Mouse (Mus musculus) lung, postnatal 0 days (tissue): ENCODE results near the gene Nup93. TPM values are rescaled to one million over a fixed set of nuclear protein-coding genes. Genes with fewer than 3 reads are reported as not detected.

Source experiments
- ATAC-seq: fragments of 200-750 bp; cut with Nextera tagmentation; 2 replicates; pipeline ENCODE4 v1.8.0; 2017; ENCODE audit warnings: moderate library complexity
- DNase-seq: peaks from one replicate; pipeline ENCODE4 v3.0.0-alpha.2; 2016; ENCODE audit warnings: low spot score
- H3K27ac ChIP-seq: fragments of 300-500 bp; sonication (generic); 2 replicates; pipeline ENCODE4 v1.5.1; 2014; ENCODE audit warnings: antibody characterized with exemption, mild to moderate bottlenecking, low read length, mixed read lengths
- H3K27me3 ChIP-seq: fragments of 300-500 bp; sonication (generic); replicated peaks from 2 replicates; pipeline ENCODE4 v1.6.1; 2014; ENCODE audit warnings: low read length, mixed read lengths; ENCODE audit not compliant: insufficient read depth
- H3K36me3 ChIP-seq: fragments of 300-500 bp; sonication (generic); 2 replicates; pipeline ENCODE4 v1.6.1; 2014; ENCODE audit warnings: low read length, mixed read lengths; ENCODE audit not compliant: insufficient read depth
- H3K4me1 ChIP-seq: fragments of 300-500 bp; sonication (generic); 2 replicates; pipeline ENCODE4 v1.6.1; 2014; ENCODE audit warnings: antibody characterized with exemption, low read depth, low read length, mixed read lengths; ENCODE audit not compliant: insufficient read depth
- H3K4me2 ChIP-seq: fragments of 300-500 bp; sonication (generic); replicated peaks from 2 replicates; pipeline ENCODE4 v1.6.1; 2014; ENCODE audit warnings: low read depth, mild to moderate bottlenecking, low read length, moderate library complexity, mixed read lengths
- H3K4me3 ChIP-seq: fragments of 300-500 bp; sonication (generic); 2 replicates; pipeline ENCODE4 v1.5.1; 2014; ENCODE audit warnings: low read depth, low read length
- H3K9ac ChIP-seq: fragments of 300-500 bp; sonication (generic); replicated peaks from 2 replicates; pipeline ENCODE4 v1.6.1; 2014; ENCODE audit warnings: low read depth, mild to moderate bottlenecking
- H3K9me3 ChIP-seq: fragments of 300-500 bp; sonication (generic); 2 replicates; pipeline ENCODE4 v1.6.1; 2016; ENCODE audit warnings: low read length, mixed read lengths
- CTCF ChIP-seq: IDR thresholded peaks from 2 replicates; pipeline ENCODE4 v1.5.1; 2016; ENCODE audit warnings: antibody characterized with exemption, mild to moderate bottlenecking
- EP300 ChIP-seq: IDR thresholded peaks from 2 replicates; pipeline ENCODE4 v1.6.1; 2016; ENCODE audit warnings: antibody characterized with exemption, mild to moderate bottlenecking, control low read depth
- WGBS: fragments of 180-500 bp; shearing (Covaris S2); extraction: QIAGEN DNeasy Blood & Tissue Kit; methylation state at CpG from one replicate; pipeline ENCODE4 v1.1.7; 2014; 5-methylcytosine and 5-hydroxymethylcytosine counted together
- polyA plus RNA-seq: library from polyadenylated mRNA; unstranded; fragments of >200 nt; fragmentation: Nextera tagmentation; extraction: Ambion mirVana; gene quantifications from 2 replicates; pipeline ENCODE4 v1.2.1, GENCODE M21; 2015

The Nup93 gene
- polyA plus RNA-seq, 1 experiment from 2014 or later, result 26.7 TPM

DNA sequence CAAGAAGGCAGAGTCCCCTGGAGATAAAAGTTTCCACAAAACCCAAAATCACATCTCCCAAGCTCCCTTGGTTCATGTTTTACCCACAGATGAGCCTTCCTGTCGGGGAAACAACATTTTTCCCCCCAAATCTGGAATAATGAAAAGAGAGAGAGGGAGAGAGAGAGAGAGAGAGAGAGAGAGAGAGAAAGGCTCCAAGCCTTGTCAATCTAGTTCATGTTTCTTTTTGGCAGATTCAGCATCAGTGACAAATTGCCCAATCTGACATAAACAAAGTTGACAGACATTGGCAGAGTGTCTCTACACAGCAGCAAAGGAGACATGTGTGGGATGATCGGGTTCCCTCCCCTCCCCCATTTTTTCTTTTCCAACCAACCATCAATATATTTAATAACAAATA lies 6.9 kb upstream of the Nup93 start:
- H3K4me2 ChIP-seq, result no peak overlapping the region
- no peak for TF ChIP-seq EP300
- no peak for TF ChIP-seq CTCF

DNA sequence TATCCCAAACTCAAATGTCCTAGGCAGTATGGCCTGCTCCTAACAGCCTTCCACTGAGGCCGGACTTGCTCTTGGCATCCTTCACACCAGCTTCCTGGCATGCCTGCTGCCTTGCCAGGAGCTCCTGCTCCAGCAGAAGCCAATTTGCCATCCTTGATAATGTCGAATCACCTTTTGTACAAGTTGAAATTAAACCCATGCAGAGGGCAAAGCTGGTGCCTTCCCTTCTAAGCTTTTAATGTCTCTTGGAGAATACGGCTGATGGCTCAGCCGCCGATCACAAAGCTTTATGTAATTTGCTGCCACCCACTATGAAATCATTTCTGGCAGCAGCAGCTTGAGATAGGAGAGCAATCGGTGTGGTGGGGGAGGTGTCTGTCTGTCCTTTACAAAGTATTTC lies 4.7 kb upstream of the Nup93 start:
- TF ChIP-seq CTCF (no peak), EP300 (no peak)
- Histone ChIP-seq H3K36me3 (no peaks in the 10 kb centered on the region), H3K27ac (no peak overlapping the region), H3K4me1 (0 out of 2 replicates have a peak, but pooled peaks cover 4% of the 10 kb centered on the region), H3K27me3 (no peaks in the 10 kb centered on the region), H3K4me3 (no peak overlapping the region), H3K9ac (no peak overlapping the region), H3K9me3 (no peaks in the 10 kb centered on the region), H3K4me2 (no peak overlapping the region)
- ATAC-seq (no peak), DNase-seq (no peak)
- WGBS, result 66% methylated on average over 6 of the region's 6 CpGs

More for the DNA sequence above, 6.9 kb upstream of the Nup93 start:
- H3K9ac ChIP-seq, result no peak overlapping the region
- H3K9me3 ChIP-seq, result no peaks in the 10 kb centered on the region
- no peak overlapping the region for H3K4me3 ChIP-seq
- H3K27ac ChIP-seq, result no peak overlapping the region
- H3K36me3 ChIP-seq, result no peaks in the 10 kb centered on the region
- H3K4me1 ChIP-seq, result no peaks in the 10 kb centered on the region
- DNase-seq (no peak), ATAC-seq (no peak)
- WGBS, result 50% methylated on average over 2 of the region's 2 CpGs
- H3K27me3 ChIP-seq, result no peaks in the 10 kb centered on the region

DNA sequence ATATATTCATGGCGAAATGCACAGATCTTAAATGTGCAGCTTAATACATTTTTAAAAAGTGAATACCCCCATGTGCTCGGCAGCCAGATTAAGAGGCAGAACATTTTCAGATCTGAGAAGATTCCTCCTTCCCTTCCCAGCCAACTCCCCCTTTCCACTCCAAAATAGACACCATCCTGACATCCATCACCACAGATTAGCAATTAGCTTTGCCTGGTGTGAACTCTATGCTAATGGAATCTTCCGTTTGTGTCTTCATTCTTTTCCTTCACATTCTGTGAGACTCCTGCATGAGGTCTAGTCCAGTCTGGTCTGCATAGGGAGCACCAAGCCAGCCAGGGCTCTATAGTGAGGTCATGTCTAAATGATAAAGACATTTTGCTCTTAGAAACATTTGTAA lies 4.1 kb upstream of the Nup93 start:
- Histone ChIP-seq H3K4me1 (0 out of 2 replicates have a peak, but pooled peaks cover 7% of the 10 kb centered on the region), H3K36me3 (no peaks in the 10 kb centered on the region), H3K9ac (no peak overlapping the region), H3K27me3 (no peaks in the 10 kb centered on the region), H3K9me3 (no peaks in the 10 kb centered on the region), H3K4me3 (no peak overlapping the region), H3K4me2 (no peak overlapping the region), H3K27ac (no peak overlapping the region)
- TF ChIP-seq EP300 (no peak), CTCF (no peak)
- ATAC-seq, result no peak
- 71% methylated on average over 3 of the region's 3 CpGs for WGBS
- DNase-seq, result no peak

DNA sequence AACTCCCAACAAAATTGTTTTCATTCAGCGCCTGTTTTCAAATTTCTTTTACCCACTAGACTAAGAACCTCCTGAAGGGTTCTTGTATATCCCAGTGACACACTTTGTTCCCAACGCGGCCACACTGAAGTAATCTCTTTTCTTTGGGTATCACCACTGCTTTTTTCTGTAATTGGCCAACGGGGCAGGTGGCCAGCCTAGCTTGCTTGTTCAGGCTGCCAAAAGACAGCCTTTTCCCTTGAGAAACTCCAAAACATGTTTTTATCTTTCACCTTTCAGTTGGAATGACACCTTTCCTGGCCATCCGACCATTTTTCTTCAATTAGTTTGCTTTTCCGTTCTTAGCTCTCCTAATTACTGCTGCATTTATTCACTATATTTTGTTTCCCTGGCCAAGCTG lies 545 bp upstream of the Nup93 start:
- TF ChIP-seq CTCF, result no peak
- TF ChIP-seq EP300, result no peak
- H3K9ac ChIP-seq, result no peak overlapping the region
- H3K27ac ChIP-seq, result peak overlapping the region; percentile 34

DNA sequence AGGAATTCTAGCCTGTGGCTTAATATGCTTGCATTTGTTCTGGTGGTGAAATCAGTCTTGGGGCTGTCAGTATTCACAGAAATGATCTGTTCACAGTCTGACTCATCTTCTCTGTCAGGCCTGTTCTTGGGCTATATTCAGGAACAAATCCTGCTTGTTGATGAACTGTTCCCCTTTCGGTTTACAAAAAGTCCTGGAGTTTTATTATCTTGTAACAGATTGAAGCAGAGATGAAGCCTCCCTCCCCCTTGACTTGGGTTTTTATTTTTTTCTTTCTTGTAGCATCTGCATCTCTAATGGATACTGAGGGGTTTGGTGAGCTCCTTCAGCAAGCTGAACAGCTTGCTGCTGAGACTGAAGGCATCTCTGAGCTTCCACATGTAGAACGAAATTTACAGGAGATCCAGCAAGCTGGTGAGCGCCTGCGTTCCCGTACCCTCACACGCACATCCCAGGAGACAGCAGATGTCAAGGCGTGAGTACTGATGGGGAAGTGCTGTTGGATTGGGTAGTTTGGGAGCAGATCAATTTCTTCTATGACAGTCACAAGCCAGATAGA lies 13.1 kb downstream of the Nup93 start:
- TF ChIP-seq EP300 (no peak), CTCF (no peak)
- Histone ChIP-seq H3K4me3 (no peak overlapping the region), H3K27ac (no peak overlapping the region), H3K9ac (no peak overlapping the region), H3K4me2 (no peak overlapping the region), H3K9me3 (no peaks in the 10 kb centered on the region), H3K4me1 (no peaks in the 10 kb centered on the region), H3K36me3 (no peaks in the 10 kb centered on the region), H3K27me3 (no peaks in the 10 kb centered on the region)
- DNase-seq (no peak), ATAC-seq (no peak)
- 88% methylated on average over 7 of the region's 7 CpGs for WGBS

More for the DNA sequence above, 545 bp upstream of the Nup93 start:
- no peaks in the 10 kb centered on the region for H3K36me3 ChIP-seq
- H3K4me3 ChIP-seq, result no peak overlapping the region
- ATAC-seq (no peak), DNase-seq (no peak)
- WGBS, result 49% methylated on average over 6 of the region's 6 CpGs
- 0 out of 2 replicates have a peak, but pooled peaks cover 8% of the 10 kb centered on the region for H3K4me1 ChIP-seq
- H3K4me2 ChIP-seq, result peak overlapping the region; percentile 83
- no peaks in the 10 kb centered on the region for H3K27me3 ChIP-seq
- H3K9me3 ChIP-seq, result no peaks in the 10 kb centered on the region

DNA sequence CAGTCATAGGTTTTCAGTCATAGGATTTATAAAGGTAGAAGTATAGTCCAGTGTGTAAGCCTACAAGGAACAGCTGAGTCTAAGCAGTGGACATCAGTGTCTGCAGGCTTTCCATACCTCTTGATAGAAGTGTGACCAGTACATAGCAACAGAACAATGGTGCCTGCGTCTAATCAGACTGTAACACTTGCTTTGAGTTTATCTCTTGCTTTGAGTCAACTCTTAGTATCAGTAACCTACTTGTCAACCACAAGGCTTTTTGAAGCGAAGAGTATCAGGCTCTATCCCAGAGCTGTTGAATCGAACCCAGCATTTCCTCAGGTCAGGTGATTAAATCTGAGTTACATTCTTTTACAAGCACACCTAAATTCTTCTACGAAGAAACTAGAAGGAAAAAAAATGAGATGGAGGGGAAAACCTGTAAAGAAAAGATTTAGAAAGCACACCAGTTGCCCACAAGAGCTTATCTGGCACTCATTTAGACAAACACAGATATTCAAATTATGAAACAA lies 25.9 kb downstream of the Nup93 start:
- Histone ChIP-seq H3K4me3 (no peak overlapping the region), H3K4me2 (no peak overlapping the region), H3K9ac (no peak overlapping the region), H3K27ac (no peak overlapping the region), H3K4me1 (no peaks in the 10 kb centered on the region), H3K9me3 (no peaks in the 10 kb centered on the region), H3K27me3 (no peaks in the 10 kb centered on the region), H3K36me3 (no peaks in the 10 kb centered on the region)
- TF ChIP-seq EP300, result no peak
- TF ChIP-seq CTCF, result no peak
- DNase-seq, result no peak
- no peak for ATAC-seq
- WGBS, result 78% methylated on average over 4 of the region's 4 CpGs
